Mouse (Mus musculus) right cerebral cortex, postnatal 4 days (tissue): ENCODE measurements at regions not wholly inside any gene's neighbourhood (a gene's known extent, or its start where the extent isn't known, plus 50 kb on each side); places are given as distances from the start of the nearest gene placed in this dataset.

Experiments used
- DNase-seq: peaks from one replicate; pipeline ENCODE4 v3.0.0-alpha.2; 2022

DNA sequence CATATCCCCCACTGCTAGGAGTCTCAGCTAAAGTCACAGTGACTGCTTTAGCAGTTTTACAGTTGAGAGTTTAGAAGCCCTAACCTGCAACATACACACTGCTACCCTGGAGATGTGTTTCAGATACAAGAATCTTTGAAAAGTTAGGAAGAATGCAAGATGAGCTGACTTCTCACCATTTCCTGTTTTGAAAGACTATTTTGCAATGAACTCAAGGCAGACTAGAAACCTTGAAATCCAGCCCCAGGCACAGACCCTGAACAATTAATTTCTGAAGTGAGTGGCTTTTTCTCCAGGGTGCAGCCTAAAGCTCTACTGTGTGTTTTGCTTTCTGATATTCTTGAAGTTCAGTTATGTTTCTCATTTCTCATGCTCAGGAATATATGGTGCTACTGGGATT, 440.6 kb downstream of the Nebl start:
- no peak for DNase-seq

DNA sequence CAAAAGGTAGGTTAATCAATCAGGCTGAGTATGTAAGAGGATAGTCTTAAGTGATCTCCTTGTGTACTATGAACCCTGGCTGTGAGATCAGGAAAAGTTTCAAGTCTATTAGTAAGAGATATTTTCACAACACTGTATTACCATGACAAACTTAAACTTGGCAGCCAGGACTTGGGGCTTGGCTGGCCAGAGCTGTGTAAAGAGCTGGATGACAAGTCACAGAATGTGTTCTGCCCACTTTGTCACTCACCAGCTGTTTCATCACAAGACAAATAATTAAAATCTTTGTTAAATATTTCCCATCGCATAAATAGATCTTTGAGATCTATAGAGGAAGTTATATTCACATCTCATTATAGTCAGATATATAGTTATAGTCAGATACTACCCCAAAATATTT, 443.7 kb downstream of the Nebl start:
- no peak for DNase-seq

DNA sequence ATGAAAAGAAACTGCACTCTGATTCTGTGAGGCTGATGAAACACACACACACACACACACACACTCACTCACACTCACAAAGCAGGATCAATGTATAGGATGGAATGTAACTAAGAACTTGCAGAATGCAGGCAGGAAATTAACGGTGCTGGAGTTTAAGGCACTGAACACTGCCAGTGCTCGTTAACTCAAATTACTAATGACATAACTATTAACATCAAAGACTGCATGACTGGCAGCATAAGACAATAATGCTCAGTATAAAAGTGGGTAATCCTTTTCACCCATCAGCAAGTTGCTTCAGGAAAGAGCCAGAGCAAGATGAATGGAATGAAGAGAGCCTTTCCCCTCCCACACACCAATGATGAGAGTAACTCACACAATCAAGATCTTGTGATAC, 481.3 kb downstream of the Nebl start:
- no peak for DNase-seq

DNA sequence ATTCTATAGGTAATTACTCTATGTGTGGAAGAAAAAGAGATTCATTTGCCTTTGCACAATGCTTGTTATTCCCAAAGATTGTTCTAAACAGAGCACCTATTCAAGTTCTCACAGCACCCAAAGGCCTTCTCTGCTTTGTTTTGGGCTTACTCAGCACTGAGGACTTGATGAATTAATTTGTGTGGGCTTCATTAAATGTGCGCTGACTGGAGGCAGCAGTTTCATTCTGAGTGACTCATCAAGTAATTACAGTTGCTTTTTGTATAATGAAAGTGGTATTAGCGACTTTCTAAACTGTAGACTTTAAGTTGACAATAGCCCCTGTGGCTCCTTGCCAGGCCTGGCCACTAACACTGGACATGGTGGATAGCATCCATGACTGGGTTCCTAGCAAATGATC, 485.4 kb downstream of the Nebl start:
- DNase-seq = peak; percentile 2

DNA sequence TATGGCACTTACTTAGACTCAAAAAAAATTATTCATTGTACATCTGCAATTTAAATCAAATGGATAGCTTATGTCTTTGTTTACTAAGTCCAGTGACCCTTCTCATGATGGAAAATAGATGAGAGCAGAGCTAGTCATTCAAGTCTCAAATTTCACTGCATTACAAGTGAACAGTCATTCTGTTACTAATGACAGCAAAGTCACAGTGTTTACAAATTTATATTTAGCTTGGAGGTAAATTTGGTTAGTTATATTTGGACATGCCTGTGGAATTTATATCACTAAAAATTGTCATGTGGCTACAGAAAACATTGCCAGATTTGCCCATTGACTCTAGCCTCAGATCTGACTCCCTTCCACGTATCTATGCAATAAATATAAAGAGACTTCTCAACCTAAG, 515.7 kb downstream of the Nebl start:
- DNase-seq = no peak

DNA sequence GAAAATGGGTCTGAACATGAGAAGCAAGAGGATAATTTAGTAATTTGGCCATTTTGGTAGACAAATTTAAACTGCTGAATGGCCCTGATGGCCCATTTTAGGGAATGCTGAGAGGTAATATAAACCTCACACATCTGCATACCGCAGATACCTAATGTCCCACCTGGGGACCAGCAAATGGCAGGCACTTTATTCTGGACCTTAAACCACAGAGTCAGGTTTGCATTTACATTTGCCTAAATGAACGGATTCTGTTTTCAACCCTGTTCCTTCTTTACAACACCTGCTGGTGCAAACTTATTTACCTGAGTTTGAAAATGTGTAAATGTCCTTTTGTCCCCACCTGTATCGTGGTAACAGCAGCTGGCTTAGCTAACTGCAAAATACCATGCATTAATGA, 516.4 kb downstream of the Nebl start:
- DNase-seq = no peak

DNA sequence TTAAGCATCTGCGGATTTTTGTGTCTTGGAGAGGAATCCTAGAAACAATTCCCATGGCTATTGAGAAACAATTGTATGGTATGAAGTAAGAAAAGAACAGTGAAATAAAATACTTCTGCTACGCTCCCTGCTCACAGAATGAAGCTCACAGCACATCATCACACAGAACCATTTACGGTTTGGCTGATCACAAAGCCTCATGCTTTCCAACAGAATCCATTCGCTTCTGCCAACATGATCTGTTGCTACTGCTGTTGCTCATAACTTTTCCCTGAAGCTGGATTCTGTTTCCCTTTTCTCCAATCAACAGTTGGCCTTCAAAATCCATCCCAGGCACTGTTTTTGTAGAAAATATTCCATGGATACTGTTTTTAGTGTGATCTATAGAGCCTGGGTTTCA, 518.7 kb downstream of the Nebl start:
- no peak for DNase-seq

DNA sequence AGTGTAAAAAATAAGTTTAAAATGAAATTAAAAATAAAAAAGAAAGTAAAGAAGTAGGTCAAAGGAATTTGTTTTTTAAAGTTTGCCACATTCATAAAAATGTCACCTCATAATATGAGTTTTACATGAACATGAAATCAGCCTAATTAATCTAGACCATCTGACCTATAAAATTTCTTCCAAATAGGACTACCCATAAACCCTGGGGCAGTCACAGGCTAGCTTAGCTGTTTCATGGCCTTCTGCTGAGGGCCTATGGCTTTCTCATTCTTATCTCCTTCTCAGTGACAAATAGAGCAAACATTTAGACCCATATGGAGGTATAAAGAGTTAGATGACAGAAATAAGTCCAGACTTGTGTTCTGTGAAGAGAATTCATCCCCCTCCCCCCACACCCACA, 520.2 kb downstream of the Nebl start:
- no peak for DNase-seq

DNA sequence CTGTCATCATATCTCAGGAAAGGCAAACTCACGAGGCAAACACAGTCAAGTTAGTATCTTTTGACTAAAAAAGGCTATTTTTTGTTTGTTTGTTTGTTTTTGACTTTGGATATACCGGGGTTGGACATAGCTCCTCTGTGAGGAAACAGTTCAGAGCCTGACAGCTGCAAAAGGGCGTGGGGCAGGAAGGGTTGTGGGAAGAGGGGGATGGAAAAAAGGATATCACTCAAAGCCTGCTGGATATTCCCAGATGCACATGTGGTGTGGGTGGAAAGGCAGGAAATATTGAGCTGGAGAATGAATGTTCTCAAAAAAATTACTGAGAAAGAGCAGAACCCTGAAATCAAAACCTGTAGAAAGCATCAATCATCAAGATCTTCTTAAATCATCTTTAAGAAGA, 537.7 kb downstream of the Nebl start:
- DNase-seq = no peak

DNA sequence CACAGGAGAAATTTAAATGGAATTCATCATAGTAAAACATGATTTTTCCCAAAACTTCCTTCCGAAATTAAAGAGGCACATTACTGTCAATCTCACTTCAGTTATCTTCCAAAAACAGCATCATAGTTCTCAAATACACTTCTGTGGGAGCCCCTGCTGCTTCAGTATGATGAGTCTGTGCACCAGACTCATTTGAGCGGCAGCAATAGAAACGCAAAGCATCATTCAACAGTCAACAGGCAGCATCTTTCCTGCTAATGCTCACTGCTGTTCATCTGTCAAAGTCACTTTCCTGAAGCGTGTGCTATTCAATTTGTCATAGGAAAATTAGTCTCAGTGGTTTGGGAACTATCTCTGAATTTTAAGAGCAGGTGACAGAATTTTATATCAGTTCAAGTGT, 542.1 kb downstream of the Nebl start:
- DNase-seq = no peak

DNA sequence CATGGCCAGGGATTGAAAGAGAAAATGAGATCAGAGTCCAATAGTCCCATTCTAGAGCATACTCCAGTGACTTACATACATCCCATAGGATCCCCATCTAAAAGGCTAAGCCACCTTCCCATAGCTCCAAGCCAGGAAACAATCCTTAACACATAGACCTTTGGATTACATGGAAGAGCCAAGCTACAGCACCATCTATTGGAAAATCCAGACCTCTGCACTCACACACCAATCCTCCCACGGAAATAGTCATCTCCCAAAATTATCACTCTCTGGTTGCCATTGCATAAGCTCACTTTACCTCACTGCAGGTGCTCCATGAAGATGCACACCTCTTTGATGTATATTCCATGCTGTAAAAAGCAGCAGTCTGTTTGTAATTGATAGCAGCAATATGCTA, 543.4 kb downstream of the Nebl start:
- no peak for DNase-seq

DNA sequence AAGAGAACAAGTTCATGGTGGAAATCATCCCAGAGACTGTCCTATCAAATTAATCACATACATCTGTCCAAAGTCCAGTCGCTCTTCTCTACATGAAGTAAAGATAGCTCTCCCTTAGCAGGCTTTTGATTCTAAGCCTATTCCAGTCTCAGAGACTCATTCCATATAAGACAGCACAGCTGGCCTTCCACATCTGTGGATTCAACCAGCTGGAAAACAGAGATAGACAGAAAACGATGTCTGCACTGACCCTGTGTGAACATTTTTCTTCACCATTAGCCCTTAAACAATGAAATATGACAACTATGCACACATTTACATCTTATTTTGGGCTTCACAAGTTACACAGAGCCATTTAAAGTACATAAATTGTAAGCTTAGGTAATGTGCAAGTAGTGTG, 547.6 kb downstream of the Nebl start:
- no peak for DNase-seq

DNA sequence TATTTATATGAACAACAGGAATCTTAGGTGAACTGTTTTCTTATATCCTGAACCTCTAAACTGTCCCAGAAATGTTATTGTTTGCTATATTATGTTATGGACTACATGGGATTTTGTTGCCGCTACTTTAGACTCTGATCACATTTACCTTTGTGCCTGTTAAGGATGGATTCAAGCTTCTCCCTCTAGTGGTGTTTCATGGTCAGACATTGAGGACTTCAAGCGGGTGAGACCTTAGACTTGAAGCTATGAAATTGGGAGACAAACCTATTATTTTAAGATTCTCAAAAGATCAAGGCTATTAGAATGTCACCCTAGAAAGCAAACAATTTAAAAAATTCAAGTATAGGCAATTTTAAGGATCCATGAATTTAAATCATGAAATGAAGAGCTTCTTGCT, 549.7 kb downstream of the Nebl start:
- no peak for DNase-seq

DNA sequence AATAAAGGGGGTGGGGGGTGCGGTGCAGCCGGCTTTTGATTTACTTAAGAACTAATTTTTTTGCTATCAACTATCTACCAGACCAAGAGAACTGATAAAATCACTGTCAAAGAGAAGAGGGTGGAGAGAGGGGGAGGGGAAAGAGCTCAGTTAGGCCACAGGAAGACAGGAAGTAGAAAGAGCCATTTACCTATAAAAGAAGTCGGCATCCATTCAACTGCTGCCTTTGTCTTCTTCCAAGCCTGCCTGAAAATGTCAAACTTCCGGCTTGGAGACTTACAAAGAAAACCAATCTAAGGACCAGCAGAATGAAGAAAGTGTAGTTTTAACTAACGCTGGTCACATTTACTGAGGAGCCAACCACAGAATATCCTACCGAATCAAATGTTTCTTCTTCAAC, 562.4 kb downstream of the Nebl start:
- no peak for DNase-seq

DNA sequence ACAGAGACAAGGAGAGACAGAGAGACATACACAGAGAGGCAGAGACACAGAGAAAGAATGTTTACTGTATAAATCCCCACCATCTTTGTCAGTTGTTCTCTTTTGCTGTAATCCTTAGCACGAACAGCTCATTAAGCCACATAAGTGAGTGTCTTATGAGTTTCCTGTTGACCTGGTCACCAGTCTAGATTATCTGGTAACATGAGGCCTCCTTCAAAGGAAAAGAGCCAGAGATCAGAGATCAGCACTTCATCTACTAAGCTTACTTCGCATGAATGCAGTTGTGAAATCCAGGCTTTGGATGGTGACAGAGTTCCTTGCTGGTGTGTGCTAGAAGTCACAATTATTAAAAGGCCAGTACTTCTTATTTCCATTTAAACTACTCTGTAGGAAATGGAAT, 566.2 kb downstream of the Nebl start:
- DNase-seq = no peak

DNA sequence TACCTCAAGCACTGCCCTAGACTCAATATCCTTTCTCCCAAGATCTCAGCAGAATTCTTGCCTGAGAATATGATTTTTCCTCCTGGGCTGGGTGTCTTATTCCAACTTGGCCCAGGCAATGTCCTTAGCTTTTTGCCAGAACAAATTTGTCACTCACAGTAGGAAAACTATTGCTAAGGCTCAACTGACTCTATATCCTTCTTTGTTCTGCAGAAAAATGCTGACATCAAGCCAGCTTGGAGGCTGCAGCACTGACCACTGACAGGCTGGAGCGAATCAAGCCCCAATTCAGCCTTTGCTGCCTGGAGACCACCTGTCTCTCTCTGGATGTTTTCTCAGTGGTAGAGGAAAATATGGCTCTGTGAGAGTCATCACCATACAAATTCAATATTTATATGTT, 572.8 kb downstream of the Nebl start:
- DNase-seq = no peak

DNA sequence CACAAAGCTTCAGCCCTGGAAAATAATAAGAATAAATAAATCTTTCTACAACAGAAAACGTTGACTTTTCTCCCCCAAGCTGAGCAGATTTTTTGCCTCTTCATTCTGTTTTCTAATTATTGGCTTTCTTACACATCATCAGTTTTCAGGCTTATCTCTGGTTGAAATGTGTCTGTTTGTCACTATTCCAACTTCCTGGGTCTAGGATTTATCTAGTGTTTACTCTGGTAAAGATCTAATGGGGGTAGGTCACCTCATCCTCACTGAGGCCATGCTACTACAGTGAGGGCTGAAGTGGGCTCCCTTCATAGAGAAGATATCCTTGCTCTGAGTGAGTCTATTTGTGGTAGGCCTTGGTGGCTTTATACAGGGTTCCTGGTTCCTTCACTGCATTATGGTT, 573.9 kb downstream of the Nebl start:
- DNase-seq = no peak

DNA sequence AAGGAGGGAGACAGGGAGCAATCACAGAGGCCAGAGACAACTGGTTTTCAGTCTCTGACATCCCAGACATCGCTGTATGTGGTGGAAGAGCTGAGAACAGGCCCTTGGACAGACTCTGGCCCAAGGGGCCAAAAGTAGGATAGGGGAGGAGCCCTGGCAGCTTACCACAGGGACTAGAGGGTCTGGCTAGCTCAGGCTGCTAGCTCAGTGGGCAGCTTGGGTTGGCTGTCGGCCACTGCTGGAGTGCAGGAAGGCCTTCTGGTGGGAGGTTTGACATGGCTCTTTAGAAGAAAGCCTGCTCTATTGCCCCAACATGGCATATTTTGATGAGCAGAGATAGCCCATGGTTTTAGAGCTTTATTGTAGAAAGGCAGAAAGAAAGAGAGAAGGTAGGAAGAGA, 575.7 kb downstream of the Nebl start:
- DNase-seq = no peak

DNA sequence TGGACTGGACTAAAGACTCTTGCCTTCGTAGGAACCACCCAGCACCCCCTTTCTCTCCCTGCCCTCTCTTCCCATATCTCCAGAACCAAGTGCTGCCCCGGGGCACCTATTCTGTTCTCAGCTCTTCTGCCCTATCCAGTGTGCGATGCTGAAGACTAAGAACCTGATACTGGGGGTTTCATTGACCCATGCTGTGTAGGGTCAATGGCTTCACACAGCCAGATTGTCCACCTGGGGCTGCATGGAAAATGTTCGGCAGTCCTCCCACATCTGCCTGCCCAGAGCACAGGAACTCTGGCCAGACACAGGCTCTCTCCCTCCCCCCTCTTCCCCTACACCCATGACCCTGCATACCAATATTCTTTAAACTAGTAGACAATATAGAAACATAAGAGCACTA, 607.6 kb downstream of the Nebl start:
- DNase-seq = no peak

DNA sequence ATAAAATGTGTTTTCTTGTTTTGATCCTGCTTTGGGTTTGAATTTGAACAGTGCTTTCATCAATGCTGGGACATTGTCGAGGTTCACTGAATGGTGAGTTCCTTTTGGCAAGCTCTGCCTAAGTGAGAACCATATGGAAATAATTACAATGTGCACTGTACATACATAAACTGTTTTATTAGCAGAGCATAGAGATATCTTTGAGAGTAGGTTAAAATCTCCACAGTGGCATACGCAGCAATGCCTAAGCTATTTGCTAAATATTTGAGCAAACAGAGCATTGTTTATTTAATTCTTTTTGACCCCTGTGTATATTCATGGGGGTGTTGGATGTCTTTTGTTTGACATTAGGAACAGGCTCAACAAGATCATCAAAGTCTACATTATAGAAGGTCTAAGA, 614.0 kb downstream of the Nebl start:
- DNase-seq = no peak

DNA sequence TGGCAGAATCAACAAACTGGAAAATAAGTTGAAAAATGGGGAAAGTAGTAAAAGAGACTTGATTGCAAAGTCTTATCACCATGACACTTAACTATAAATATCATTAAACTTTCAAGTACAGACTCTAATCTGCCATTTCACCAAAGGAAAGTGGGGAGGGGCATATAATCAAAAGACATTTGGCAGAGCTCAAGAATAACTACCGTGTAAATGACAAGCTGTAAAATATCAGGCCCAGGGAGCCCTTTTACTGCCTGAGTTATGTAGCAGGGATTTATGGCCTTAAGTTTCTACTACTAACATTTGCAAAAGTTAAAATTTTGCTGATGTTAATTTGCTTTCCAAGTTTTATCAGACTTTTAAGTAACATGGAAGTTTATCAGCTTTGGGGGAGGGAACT, 620.1 kb downstream of the Nebl start:
- no peak for DNase-seq

DNA sequence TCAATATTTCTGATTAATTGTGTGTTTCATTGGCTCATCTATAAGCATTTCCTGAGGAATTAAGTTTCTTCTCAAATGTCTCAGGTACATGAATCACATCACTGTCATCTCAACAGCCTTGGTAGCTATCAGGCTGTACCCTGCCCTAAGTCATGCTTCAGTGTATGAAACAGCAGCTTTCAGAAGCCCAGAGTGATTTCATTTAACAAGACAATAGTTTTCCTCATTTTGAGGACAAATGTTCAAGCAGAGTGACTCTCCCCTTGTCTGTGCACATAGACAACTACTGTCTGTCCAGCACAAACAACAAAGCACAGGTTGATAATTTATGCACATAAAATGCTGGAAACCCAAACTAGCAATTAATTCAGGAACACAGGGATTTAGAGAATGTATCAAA, 630.1 kb downstream of the Nebl start:
- no peak for DNase-seq

DNA sequence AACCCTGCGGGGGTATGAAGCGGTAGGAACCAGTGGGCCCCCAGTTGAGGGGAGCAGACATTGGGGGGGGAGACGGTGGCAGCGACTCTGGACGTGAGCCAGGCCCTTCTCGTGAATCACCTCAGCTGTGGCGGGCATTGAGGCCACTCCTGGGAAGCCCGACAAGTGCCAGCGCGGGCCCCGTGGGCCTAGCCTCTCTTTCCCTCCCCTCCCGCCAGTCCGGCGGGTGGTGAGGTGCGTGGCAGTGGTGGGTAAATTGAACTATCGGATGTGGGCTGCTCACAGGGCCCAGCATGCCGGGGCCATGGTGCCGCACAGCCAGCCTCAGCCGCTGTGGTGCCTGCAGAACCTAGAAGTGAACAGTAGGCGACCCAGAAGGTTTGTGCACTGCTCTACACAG, 633.7 kb downstream of the Nebl start:
- peak; percentile 1 for DNase-seq

DNA sequence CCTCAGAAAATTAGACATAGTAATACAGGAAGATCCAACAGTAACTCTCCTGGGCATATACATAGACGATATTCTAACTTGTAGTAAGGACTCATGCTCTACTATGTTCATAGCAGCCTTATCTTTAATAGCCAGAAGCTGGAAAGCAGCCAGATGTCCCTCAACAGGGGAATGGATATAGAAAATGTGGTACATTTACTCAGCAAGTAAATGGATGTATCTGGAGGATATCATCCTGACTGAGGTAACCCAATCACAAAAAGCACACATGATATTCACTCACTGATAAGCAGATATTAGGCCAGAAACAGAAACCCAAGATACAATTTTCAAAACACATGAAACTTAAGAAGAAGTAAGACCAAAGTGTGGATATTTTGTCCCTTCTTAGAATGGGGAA, 639.8 kb downstream of the Nebl start:
- no peak for DNase-seq

DNA sequence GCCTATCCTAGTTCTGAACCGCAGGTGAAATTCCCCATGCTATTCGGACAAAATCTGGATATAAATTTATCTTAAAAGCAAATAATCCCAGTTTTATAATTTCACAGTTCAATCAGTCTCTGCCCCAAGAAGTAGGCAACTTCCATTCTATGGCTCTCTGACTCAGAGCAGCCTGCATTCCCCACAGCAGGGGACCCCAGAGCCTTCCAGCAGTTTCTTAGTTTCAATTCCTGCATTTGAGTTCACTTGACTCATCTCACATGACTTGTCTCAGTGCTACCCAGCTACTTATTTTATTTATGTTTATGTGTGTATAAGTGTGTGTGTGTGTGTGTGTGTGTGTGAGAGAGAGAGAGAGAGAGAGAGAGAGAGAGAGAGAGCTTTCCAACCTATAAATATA, 650.0 kb downstream of the Nebl start:
- DNase-seq = no peak
